Mouse (Mus musculus) myocyte (in vitro differentiated cells): ENCODE measurements at regions not wholly inside any gene's neighbourhood (a gene's known extent, or its start where the extent isn't known, plus 50 kb on each side); places are given as distances from the start of the nearest gene placed in this dataset.

Experiments used
- H3K27me3 ChIP-seq: one replicate; pipeline ENCODE4 v1.6.1; 2011; ENCODE audit not compliant: control insufficient read depth, insufficient read depth, insufficient read length
- H3K36me3 ChIP-seq: one replicate; pipeline ENCODE4 v1.6.1; 2011; ENCODE audit not compliant: control insufficient read depth, insufficient read depth
- H3K4me2 ChIP-seq: one replicate; pipeline ENCODE4 v1.6.1; 2011; ENCODE audit warnings: low read depth, control low read depth
- H3K4me3 ChIP-seq: one replicate; pipeline ENCODE4 v1.5.1; 2011; ENCODE audit warnings: mild to moderate bottlenecking, control low read depth, moderate library complexity
- H3K79me2 ChIP-seq: one replicate; pipeline ENCODE4 v1.6.1; 2011; ENCODE audit not compliant: control insufficient read depth, insufficient read depth
- H3ac ChIP-seq: one replicate; pipeline ENCODE4 v1.6.1; 2011; ENCODE audit not compliant: control insufficient read depth, insufficient read length
- CEBPB ChIP-seq: IDR thresholded peaks from 2 replicates; pipeline ENCODE4 v1.6.1; 2011; ENCODE audit warnings: mild to moderate bottlenecking, moderate library complexity; ENCODE audit not compliant: poor library complexity, insufficient read depth, severe bottlenecking
- E2F4 ChIP-seq: IDR thresholded peaks from one replicate; pipeline ENCODE4 v1.6.1; 2011; ENCODE audit warnings: mild to moderate bottlenecking, control low read depth, moderate library complexity; ENCODE audit not compliant: insufficient read depth
- MAX ChIP-seq: IDR thresholded peaks from one replicate; pipeline ENCODE4 v1.6.1; 2011; ENCODE audit warnings: low read depth, mild to moderate bottlenecking, control low read depth
- MYOD1 ChIP-seq, 3 experiments: IDR thresholded peaks; one replicate each; pipeline ENCODE4 v1.6.1; 2011; ENCODE audit warnings: control low read depth in 2 of 3, low read depth in 2 of 3, mild to moderate bottlenecking in 2 of 3, moderate library complexity in 1 of 3; ENCODE audit not compliant: insufficient read length in 2 of 3, control insufficient read depth in 1 of 3
- MYOG ChIP-seq, 3 experiments: IDR thresholded peaks; one replicate each; pipeline ENCODE4 v1.6.1; 2011; ENCODE audit warnings: control low read depth in 2 of 3, low read depth in 2 of 3, mild to moderate bottlenecking in 2 of 3; ENCODE audit not compliant: insufficient read length in 2 of 3, control insufficient read depth in 1 of 3, insufficient read depth in 1 of 3
- POLR2A ChIP-seq: IDR thresholded peaks from one replicate; pipeline ENCODE4 v1.6.1; 2011; ENCODE audit warnings: low read depth, mild to moderate bottlenecking, control low read depth, moderate library complexity; ENCODE audit not compliant: insufficient read length
- POLR2AphosphoS2 ChIP-seq: IDR thresholded peaks from one replicate; pipeline ENCODE4 v1.6.1; 2011; ENCODE audit warnings: low read depth, control low read depth; ENCODE audit not compliant: insufficient read length
- REST ChIP-seq: IDR thresholded peaks from one replicate; pipeline ENCODE4 v1.6.1; 2011; ENCODE audit warnings: mild to moderate bottlenecking, control low read depth, moderate library complexity; ENCODE audit not compliant: insufficient read depth, insufficient read length
- SRF ChIP-seq: IDR thresholded peaks from one replicate; pipeline ENCODE4 v1.6.1; 2011; ENCODE audit warnings: low read depth; ENCODE audit not compliant: control insufficient read depth, insufficient read length
- TCF12 ChIP-seq: IDR thresholded peaks from one replicate; pipeline ENCODE4 v1.6.1; 2011; ENCODE audit warnings: mild to moderate bottlenecking, control low read depth; ENCODE audit not compliant: poor library complexity, insufficient read depth, severe bottlenecking
- TCF3 ChIP-seq: IDR thresholded peaks from one replicate; pipeline ENCODE4 v1.6.1; 2011; ENCODE audit warnings: low read depth, control low read depth; ENCODE audit not compliant: insufficient read length
- USF1 ChIP-seq: IDR thresholded peaks from one replicate; pipeline ENCODE4 v1.6.1; 2011; ENCODE audit warnings: low read depth, mild to moderate bottlenecking, control low read depth, moderate library complexity

GRCm38 (mm10) chr13:37599679-37600078, 178.5 kb upstream of the Rreb1 start:
- H3K4me2 ChIP-seq, result no peak overlapping the region
- H3K4me3 ChIP-seq, result no peak overlapping the region
- TF ChIP-seq MYOG (IDR thresholded peaks at IDR 0.05; ENCODE audit: control insufficient read depth in 1 of 3, insufficient read depth in 1 of 3, insufficient read length in 2 of 3, low read depth in 2 of 3), result no peak
- no peak for TF ChIP-seq POLR2A
- TF ChIP-seq TCF3, result no peak
- no peak for TF ChIP-seq SRF
- TF ChIP-seq CEBPB, result no peak
- TF ChIP-seq MAX, result no peak
- H3ac ChIP-seq, result no peak overlapping the region
- H3K36me3 ChIP-seq, result no peaks in the 10 kb centered on the region
- no peaks in the 10 kb centered on the region for H3K27me3 ChIP-seq
- no peaks in the 10 kb centered on the region for H3K79me2 ChIP-seq

GRCm38 (mm10) chr13:37600172-37600571, 178.0 kb upstream of the Rreb1 start:
- no peaks in the 10 kb centered on the region for H3K36me3 ChIP-seq
- no peaks in the 10 kb centered on the region for H3K27me3 ChIP-seq
- H3K4me2 ChIP-seq, result no peak overlapping the region
- no peak overlapping the region for H3ac ChIP-seq
- no peak overlapping the region for H3K4me3 ChIP-seq
- no peak for TF ChIP-seq TCF12
- TF ChIP-seq MYOG (IDR thresholded peaks at IDR 0.05; ENCODE audit: control insufficient read depth in 1 of 3, insufficient read depth in 1 of 3, insufficient read length in 2 of 3, low read depth in 2 of 3), result no peak
- no peak for TF ChIP-seq MYOD1 (IDR thresholded peaks at IDR 0.05; ENCODE audit: control insufficient read depth in 1 of 3, insufficient read length in 2 of 3, low read depth in 2 of 3)
- no peak for TF ChIP-seq E2F4
- no peak for TF ChIP-seq POLR2AphosphoS2
- TF ChIP-seq POLR2A, result no peak
- no peak for TF ChIP-seq SRF
- TF ChIP-seq REST, result no peak
- TF ChIP-seq TCF3, result no peak
- no peak for TF ChIP-seq MAX
- TF ChIP-seq USF1, result no peak
- no peaks in the 10 kb centered on the region for H3K79me2 ChIP-seq

GRCm38 (mm10) chr13:37601068-37601467, 177.1 kb upstream of the Rreb1 start:
- H3K36me3 ChIP-seq, result no peaks in the 10 kb centered on the region
- no peak overlapping the region for H3ac ChIP-seq
- H3K4me2 ChIP-seq, result no peak overlapping the region
- no peak for TF ChIP-seq SRF
- no peak for TF ChIP-seq MYOG (IDR thresholded peaks at IDR 0.05; ENCODE audit: control insufficient read depth in 1 of 3, insufficient read depth in 1 of 3, insufficient read length in 2 of 3, low read depth in 2 of 3)
- TF ChIP-seq MYOD1 (IDR thresholded peaks at IDR 0.05; ENCODE audit: control insufficient read depth in 1 of 3, insufficient read length in 2 of 3, low read depth in 2 of 3), result no peak
- TF ChIP-seq TCF12, result no peak
- TF ChIP-seq POLR2A, result no peak
- H3K79me2 ChIP-seq, result no peaks in the 10 kb centered on the region
- H3K4me3 ChIP-seq, result no peak overlapping the region
- H3K27me3 ChIP-seq, result no peaks in the 10 kb centered on the region

GRCm38 (mm10) chr13:37602256-37602655, 175.9 kb upstream of the Rreb1 start:
- TF ChIP-seq CEBPB, result no peak
- no peak for TF ChIP-seq USF1
- TF ChIP-seq TCF12, result no peak
- TF ChIP-seq E2F4, result no peak
- TF ChIP-seq SRF, result no peak
- TF ChIP-seq MYOD1 (IDR thresholded peaks at IDR 0.05; ENCODE audit: control insufficient read depth in 1 of 3, insufficient read length in 2 of 3, low read depth in 2 of 3), result no peak
- no peak for TF ChIP-seq REST
- TF ChIP-seq POLR2AphosphoS2, result no peak
- TF ChIP-seq TCF3, result no peak
- TF ChIP-seq MAX, result no peak
- no peak for TF ChIP-seq MYOG (IDR thresholded peaks at IDR 0.05; ENCODE audit: control insufficient read depth in 1 of 3, insufficient read depth in 1 of 3, insufficient read length in 2 of 3, low read depth in 2 of 3)
- no peak for TF ChIP-seq POLR2A
- Histone ChIP-seq H3K4me3 (no peak overlapping the region), H3K4me2 (no peak overlapping the region), H3K36me3 (no peaks in the 10 kb centered on the region), H3K27me3 (no peaks in the 10 kb centered on the region), H3K79me2 (no peaks in the 10 kb centered on the region), H3ac (no peak overlapping the region)

GRCm38 (mm10) chr13:37603226-37603994, 174.8 kb upstream of the Rreb1 start:
- no peak overlapping the region for H3ac ChIP-seq
- H3K27me3 ChIP-seq, result no peaks in the 10 kb centered on the region
- H3K36me3 ChIP-seq, result no peaks in the 10 kb centered on the region
- TF ChIP-seq CEBPB (0 out of 2 replicates have a peak, but pooled peaks have one; percentile 32), POLR2A (no peak)
- no peak overlapping the region for H3K4me2 ChIP-seq
- H3K79me2 ChIP-seq, result no peaks in the 10 kb centered on the region
- no peak overlapping the region for H3K4me3 ChIP-seq
